Mouse (Mus musculus): Measurements from ENCODE around the gene Grwd1.
"Not testable (repeated sequence)": the region's sequence is repeated elsewhere in the genome, so short reads cannot be mapped to it uniquely, and the experiment has no call there.

Grwd1 gene

DNA sequence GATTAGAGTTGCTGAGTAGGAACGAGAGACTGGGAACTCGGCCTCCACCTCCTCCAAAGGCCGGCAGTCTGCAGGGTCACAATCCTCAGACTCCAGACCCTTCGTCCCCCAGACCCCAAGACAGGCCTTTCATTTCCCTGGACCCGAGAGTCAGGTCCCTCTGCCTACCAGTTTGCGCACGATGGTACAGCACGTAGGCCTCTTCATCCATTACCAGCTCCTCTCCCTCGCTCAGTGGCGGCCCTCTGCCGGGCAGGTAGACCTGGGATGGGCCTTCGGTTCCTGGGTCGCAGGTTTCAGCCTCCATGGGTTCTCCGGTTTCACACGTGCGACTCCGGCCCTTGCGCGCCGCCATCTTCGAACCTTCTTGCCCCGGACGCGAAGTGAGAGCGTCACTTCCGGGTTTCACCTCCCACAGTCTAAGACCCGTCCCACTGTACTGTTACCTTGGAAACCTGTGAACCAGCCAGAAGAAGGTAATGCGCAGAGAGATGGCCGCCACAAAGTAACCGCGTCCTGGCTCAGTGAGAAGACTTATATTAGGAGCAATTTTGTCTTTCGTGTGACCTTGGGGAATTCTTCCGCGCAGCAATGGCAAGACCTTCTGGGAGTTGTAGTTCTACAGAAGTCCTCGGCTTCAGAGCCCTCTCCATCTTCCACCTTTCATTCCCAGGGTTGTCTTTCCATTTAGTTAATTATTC lies at the start of gene Grwd1:
Gene Grwd1 (minus strand): TSS at position 518 of the 701 bp plus-strand sequence.
- DNase-seq (ENCODE audit: low spot score): no peak

- no peak for DNase-seq (ENCODE audit: low spot score)
These were observed 49.8 kb upstream of the Grwd1 start for GRCm38 (mm10) chr7:45880531-45880930.

DNA sequence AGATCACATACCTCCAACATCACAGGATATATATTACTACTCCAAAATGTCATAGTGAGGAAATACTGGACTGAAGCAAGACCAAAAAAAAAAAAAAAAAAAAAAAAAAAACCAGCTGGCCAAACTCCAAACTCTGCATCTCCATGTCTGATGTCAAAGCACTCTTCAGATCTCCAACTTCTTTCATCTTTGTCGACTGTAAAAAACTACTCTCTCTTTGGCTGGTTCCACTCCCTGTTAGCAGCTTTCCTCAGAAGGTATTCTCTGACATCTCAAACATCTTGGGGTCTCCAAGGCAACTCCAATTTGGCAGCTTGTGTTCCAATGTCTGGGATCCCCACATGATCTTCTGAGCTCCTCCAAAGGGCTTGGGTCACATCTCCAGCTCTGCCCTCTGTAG lies 47.5 kb upstream of the Grwd1 start, which contains the start of gene Grin2d:
Gene Grin2d (minus strand): TSS at position 101 of the 400 bp plus-strand sequence.
- not testable (repeated sequence) for DNase-seq (ENCODE audit: low spot score)

DNA sequence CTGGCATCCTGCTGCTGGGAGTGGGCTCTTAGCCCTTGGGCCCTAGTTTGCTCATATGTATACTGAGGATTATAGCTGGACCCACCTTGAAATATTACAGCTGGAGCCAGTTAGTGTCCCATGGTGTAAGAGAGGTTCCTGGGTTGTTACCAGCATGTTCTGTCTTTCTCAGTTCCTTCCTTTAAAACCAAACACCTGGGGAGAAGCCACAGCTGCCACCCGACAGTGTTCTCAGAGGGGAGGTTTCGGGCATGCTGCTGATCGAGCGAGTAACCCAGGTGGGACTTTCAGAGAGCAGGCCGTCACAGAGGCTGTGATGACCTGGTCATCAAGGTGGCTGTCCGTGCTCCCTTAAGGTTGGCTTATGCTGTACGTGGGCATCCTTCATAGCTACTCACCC lies 46.2 kb upstream of the Grwd1 start:
- no peak for DNase-seq (ENCODE audit: low spot score)

- no peak for DNase-seq (ENCODE audit: low spot score)
These were observed 42.6 kb upstream of the Grwd1 start for GRCm38 (mm10) chr7:45873061-45873947.

- peak; percentile 70 for DNase-seq (ENCODE audit: low spot score)
These were observed 41.9 kb upstream of the Grwd1 start, which contains the start of gene Kdelr1 for GRCm38 (mm10) chr7:45872624-45873023. Kdelr1 (plus strand) TSS chr7:45872772.

DNA sequence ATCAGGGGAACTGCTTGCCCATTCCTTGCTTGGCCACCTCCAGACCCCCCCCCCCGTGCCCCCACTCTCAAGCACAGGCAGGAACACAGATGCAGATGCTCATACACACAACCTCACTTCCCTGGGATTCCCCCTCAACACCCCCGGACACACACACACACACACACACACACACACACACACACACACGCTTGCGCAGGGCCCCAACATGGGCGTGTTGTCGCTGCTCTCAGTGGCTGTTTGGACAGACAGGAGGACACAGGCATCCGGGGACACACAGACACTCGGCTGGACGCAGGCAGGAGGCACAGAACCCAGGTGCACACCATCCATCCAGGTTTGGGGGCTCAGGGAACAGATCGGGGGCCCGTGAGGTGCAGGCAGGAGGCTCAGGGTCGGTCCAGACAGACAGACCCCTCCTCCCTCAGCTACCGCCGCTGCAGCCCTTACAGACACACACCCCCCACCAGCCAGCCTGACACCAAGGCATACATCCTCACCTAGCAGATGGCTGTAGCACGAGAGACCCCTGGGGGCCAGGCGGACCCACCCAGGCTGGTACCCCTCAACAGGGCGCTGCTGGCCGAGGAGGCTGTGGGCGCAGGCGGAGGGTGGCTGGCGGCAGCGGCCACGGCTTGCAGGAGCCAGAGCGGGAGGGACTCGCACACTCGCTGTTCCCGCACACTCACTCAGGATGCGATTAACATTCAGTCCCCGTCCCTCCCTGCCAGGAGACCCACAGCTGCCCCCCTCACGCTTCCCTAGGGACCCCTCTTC lies 39.7 kb upstream of the Grwd1 start:
- DNase-seq (ENCODE audit: low spot score): no peak

GRCm38 (mm10) chr7:45869787-45870186 lies 39.0 kb upstream of the Grwd1 start:
- no peak for DNase-seq (ENCODE audit: low spot score)

GRCm38 (mm10) chr7:45869107-45869670 lies 38.4 kb upstream of the Grwd1 start:
- no peak for DNase-seq (ENCODE audit: low spot score)

DNA sequence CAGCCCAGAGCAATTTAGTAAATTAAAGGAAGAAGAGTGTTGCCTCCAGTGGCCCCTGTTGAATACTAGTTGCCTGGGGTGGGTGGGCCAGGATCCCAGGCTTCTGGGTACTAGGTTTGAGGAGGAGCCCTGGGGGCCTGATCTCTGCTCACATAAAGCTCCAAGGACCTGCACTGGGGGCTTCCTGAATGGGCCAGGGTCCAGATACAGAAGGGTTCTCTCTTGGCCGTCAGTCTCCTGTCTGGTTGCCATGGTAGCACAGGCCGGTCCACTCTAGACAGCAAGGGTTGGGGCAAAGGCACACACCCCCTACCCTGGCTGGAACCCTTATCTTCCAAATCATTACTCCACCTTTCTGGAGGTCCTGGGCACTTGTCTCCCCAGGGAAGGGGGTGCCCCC lies 37.1 kb upstream of the Grwd1 start:
- no peak for DNase-seq (ENCODE audit: low spot score)

- DNase-seq (ENCODE audit: low spot score): peak; percentile 65
These were observed 35.5 kb upstream of the Grwd1 start for GRCm38 (mm10) chr7:45865925-45866910.

GRCm38 (mm10) chr7:45864435-45864834 lies 33.7 kb upstream of the Grwd1 start:
- no peak for DNase-seq (ENCODE audit: low spot score)

GRCm38 (mm10) chr7:45862804-45863203 lies 32.1 kb upstream of the Grwd1 start:
- DNase-seq (ENCODE audit: low spot score): no peak

GRCm38 (mm10) chr7:45859008-45859407 lies 28.3 kb upstream of the Grwd1 start:
- DNase-seq (ENCODE audit: low spot score): no peak

GRCm38 (mm10) chr7:45856950-45857901 lies 26.5 kb upstream of the Grwd1 start:
- no peak for DNase-seq (ENCODE audit: low spot score)

GRCm38 (mm10) chr7:45853089-45853488 lies 22.3 kb upstream of the Grwd1 start:
- DNase-seq (ENCODE audit: low spot score): no peak

- DNase-seq (ENCODE audit: low spot score): no peak
These were observed 19.9 kb upstream of the Grwd1 start for GRCm38 (mm10) chr7:45850661-45851060.

DNA sequence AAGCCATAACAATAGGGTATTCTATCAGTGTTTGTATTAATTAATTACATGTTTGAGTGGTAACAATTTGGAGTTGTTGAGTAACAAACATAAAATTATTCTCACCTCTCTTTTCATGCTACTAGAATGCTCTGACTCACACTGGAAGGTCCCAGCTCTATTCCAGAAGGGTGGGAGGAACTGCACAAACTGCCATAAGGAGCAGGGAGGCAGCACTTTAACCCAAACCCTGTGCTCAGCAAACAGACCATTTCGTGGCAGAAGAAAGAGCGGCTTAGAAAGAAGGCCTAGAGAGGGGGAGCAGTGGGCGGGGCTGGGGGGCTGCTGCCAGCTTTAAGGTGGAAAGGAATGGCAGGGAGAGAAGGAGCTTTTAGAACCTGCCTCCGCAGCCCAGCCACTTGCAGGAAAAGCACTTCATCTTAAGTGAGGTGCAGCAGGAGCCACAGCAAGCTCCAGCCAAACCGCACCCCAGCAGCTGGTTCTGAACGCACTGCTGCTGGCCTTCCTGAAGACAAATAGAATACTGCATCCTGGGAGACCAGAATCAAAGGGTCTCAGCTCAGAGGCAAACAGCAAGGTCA lies 17.8 kb upstream of the Grwd1 start:
- DNase-seq (ENCODE audit: low spot score): no peak
